ENCODE assay signal across 8 mouse cellular contexts in the genomic region with DNA sequence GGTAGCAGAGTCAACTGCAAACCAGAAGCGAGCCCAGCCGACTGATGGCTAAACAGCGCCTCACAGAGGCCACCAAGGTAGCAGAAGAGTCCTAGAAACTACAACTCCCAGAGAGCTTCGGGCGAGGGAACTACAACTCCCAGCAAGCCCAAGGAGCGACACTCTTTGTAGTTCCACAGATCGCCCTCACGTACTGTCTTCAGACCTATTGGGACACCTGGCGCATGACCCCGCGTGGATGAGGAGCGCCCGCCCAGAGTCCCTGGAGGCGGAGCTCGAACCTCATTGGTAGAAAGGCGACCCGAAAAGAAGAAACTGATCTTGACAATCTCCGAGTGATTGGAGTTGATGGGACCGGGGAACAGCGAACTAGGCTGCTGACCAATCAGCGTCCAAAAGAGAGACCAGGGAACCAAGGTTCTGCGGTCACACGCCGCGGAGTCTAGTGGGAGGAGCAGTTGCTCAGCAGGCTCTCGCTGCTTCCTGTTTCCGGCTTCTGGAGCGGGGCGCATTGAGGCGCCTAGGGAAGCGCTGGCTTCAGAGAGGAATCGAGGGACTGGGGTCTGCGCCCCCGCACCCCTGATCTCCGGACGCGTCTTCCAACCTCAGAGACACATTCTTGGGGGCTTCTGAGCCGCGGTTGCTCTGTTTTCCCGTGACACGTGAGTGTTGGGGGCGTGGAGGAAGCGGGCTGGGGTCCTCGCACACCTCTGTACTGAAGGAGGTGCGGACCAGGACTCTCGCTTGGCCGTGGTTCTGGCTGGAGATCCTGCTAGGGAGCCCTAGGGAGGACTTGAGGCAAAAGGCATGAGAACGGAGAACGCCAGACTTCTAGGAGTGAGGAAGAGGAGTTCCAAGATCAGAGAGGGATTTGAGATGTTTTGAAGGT. TPM values are rescaled to one million over a fixed set of nuclear protein-coding genes. Genes with fewer than 3 reads are reported as not detected.
DNase-seq lines count a peak whose midpoint lies in the region; ATAC-seq and TF ChIP-seq lines count a peak whose summit lies in the region.

A gene (plus strand): TSS at position 216 of the 889 bp plus-strand sequence.

- H3K9ac ChIP-seq in ES-Bruce4 (ENCODE audit: low read depth, poor library complexity, severe bottlenecking), result peak within 1 kb of the TSS; percentile 68
- H3K9ac ChIP-seq in forebrain, embryonic 13.5 days, result peak within 1 kb of the TSS; percentile 88
- H3K9ac ChIP-seq in liver, postnatal 0 days (replicated peaks), result peak within 1 kb of the TSS; percentile 91
- peak within 1 kb of the TSS; percentile 77 for H3K9ac ChIP-seq in neural tube, embryonic 14.5 days (replicated peaks; ENCODE audit: low read depth, low read length)

- TF ChIP-seq POLR2A in ES-Bruce4 (IDR thresholded peaks at IDR 0.05; ENCODE audit: insufficient read depth, low read length), result no peak

- H3K36me3 ChIP-seq in ES-Bruce4 (ENCODE audit: control insufficient read depth, insufficient read depth, low read length, poor library complexity, severe bottlenecking), result peaks cover 25% of the 10 kb centered on the region
- H3K36me3 ChIP-seq in forebrain, embryonic 13.5 days (ENCODE audit: poor library complexity, severe bottlenecking), result peaks cover 12% of the 10 kb centered on the region
- H3K36me3 ChIP-seq in liver, postnatal 0 days (replicated peaks; ENCODE audit: insufficient read depth, low read length), result peaks cover 9% of the 10 kb centered on the region
- H3K36me3 ChIP-seq in neural tube, embryonic 14.5 days (ENCODE audit: control insufficient read depth, insufficient read depth, low read length), result peaks cover 9% of the 10 kb centered on the region; the same call in 1 of the 2 replicates

- peak; percentile 98 for ATAC-seq in cerebellum, adult (ENCODE audit: insufficient number of reproducible peaks, low FRiP score, low TSS enrichment)
- peak; percentile 99 for ATAC-seq in forebrain, embryonic 13.5 days
- peak; percentile 98 for ATAC-seq in liver, postnatal 0 days
- ATAC-seq in neural tube, embryonic 14.5 days (ENCODE audit: low read depth), result peak; percentile 99

- TF ChIP-seq EP300 in ES-Bruce4 (IDR thresholded peaks at IDR 0.05; ENCODE audit: insufficient read depth, low read depth, low read length), result 0 out of 2 replicates have a peak, but pooled peaks have one; percentile 19
- peak; percentile 45 for TF ChIP-seq EP300 in liver, postnatal 0 days (IDR thresholded peaks at IDR 0.05; ENCODE audit: low read depth)

- H3K27me3 ChIP-seq in ES-Bruce4 (ENCODE audit: control insufficient read depth, insufficient read depth, low read length, poor library complexity, severe bottlenecking), result no peaks in the 10 kb centered on the region
- H3K27me3 ChIP-seq in forebrain, embryonic 13.5 days, result no peaks in the 10 kb centered on the region
- H3K27me3 ChIP-seq in liver, postnatal 0 days (ENCODE audit: insufficient read depth, low read length), result no peaks in the 10 kb centered on the region
- H3K27me3 ChIP-seq in neural tube, embryonic 14.5 days (ENCODE audit: control insufficient read depth, insufficient read depth, low read length), result no peaks in the 10 kb centered on the region

- TF ChIP-seq CTCF in ES-Bruce4 (IDR thresholded peaks at IDR 0.05; ENCODE audit: low read depth, low read length), result peak; percentile 89
- TF ChIP-seq CTCF in liver, postnatal 0 days (IDR thresholded peaks at IDR 0.05; ENCODE audit: low read depth), result peak; percentile 91

- peaks cover 1% of the 10 kb centered on the region for H3K4me1 ChIP-seq in ES-Bruce4 (ENCODE audit: control insufficient read depth, insufficient read depth, low read length)
- peaks cover 21% of the 10 kb centered on the region for H3K4me1 ChIP-seq in forebrain, embryonic 13.5 days
- H3K4me1 ChIP-seq in liver, postnatal 0 days (ENCODE audit: insufficient read depth), result peaks cover 16% of the 10 kb centered on the region
- H3K4me1 ChIP-seq in neural tube, embryonic 14.5 days (ENCODE audit: control insufficient read depth, insufficient read depth, low read length), result peaks cover 16% of the 10 kb centered on the region

- peak within 1 kb of the TSS; percentile 94 for H3K4me3 ChIP-seq in ES-Bruce4 (ENCODE audit: low read depth, low read length)
- peak within 1 kb of the TSS; percentile 81 for H3K4me3 ChIP-seq in forebrain, embryonic 13.5 days
- H3K4me3 ChIP-seq in liver, postnatal 0 days (ENCODE audit: low read depth, low read length), result peak within 1 kb of the TSS; percentile 75
- H3K4me3 ChIP-seq in neural tube, embryonic 14.5 days (ENCODE audit: low read depth, low read length), result peak within 1 kb of the TSS; percentile 82

- peak within 1 kb of the TSS; percentile 21 for H3K27ac ChIP-seq in ES-Bruce4 (ENCODE audit: insufficient read depth, low read length)
- H3K27ac ChIP-seq in forebrain, embryonic 13.5 days, result peak within 1 kb of the TSS; percentile 69
- H3K27ac ChIP-seq in liver, postnatal 0 days (ENCODE audit: low read depth), result peak within 1 kb of the TSS; percentile 88
- H3K27ac ChIP-seq in neural tube, embryonic 14.5 days (ENCODE audit: low read depth, low read length), result peak within 1 kb of the TSS; percentile 44

- WGBS in forebrain, embryonic 13.5 days, result under 1% methylated on average over 49 of the region's 49 CpGs
- under 1% methylated on average over 49 of the region's 49 CpGs for WGBS in large intestine, adult 2 months
- WGBS in liver, postnatal 0 days (ENCODE audit: insufficient replicate concordance), result under 1% methylated on average over 49 of the region's 49 CpGs
- WGBS in neural tube, embryonic 14.5 days, result under 1% methylated on average over 49 of the region's 49 CpGs

- intact Hi-C loops in heart, postnatal 10 days (cut with DNase I), result loop anchor here (2.0 to 10.0 kb wide), 4 partner anchors 30 to 1044 kb away; no protein-coding TSS in a partner anchor

- peak within 1 kb of the TSS; percentile 80 for H3K4me2 ChIP-seq in forebrain, embryonic 13.5 days
- H3K4me2 ChIP-seq in liver, postnatal 0 days (ENCODE audit: low read depth, low read length), result peak within 1 kb of the TSS; percentile 79
- H3K4me2 ChIP-seq in neural tube, embryonic 14.5 days (ENCODE audit: low read depth, low read length), result peak within 1 kb of the TSS; percentile 82

- DNase-seq in heart, postnatal 10 days, result peak; percentile 96
- DNase-seq in large intestine, adult 2 months (ENCODE audit: low read depth, low spot score), result peak; percentile 94
- DNase-seq in liver, postnatal 0 days, result peak; percentile 93
- DNase-seq in testis, postnatal 10 days (ENCODE audit: low spot score), result peak; percentile 87

- no peaks in the 10 kb centered on the region for H3K9me3 ChIP-seq in ES-Bruce4 (replicated peaks; ENCODE audit: control insufficient read depth, insufficient read depth, low read length, poor library complexity, severe bottlenecking)
- H3K9me3 ChIP-seq in forebrain, embryonic 13.5 days (replicated peaks), result no peaks in the 10 kb centered on the region
- no peaks in the 10 kb centered on the region for H3K9me3 ChIP-seq in liver, postnatal 0 days (ENCODE audit: low read length)
- no peaks in the 10 kb centered on the region for H3K9me3 ChIP-seq in neural tube, embryonic 14.5 days (ENCODE audit: control insufficient read depth, low read length)

RNA-seq across cellular contexts. Expression of the gene that starts here (rescaled TPM):
- 98.5 and 104 TPM in 2 replicates for polyA plus RNA-seq in ES-Bruce4 (2011; ENCODE audit: insufficient read depth, insufficient read length, low read depth, missing spikeins)
- polyA plus RNA-seq in forebrain, embryonic 13.5 days (2015; fragmentation: Nextera tagmentation; extraction: Ambion mirVana), result 58.9 and 64.8 TPM in 2 replicates
- total RNA-seq in heart, postnatal 10 days (2021), result 10 to 100 TPM; 51.8 to 52.1 TPM
- polyA plus RNA-seq in large intestine, adult 2 months (2012; rRNA removed), result 62.8 and 67.8 TPM in 2 replicates
- polyA plus RNA-seq in liver, postnatal 0 days (2015; fragmentation: Nextera tagmentation; extraction: Ambion mirVana), result 73.6 and 80.3 TPM in 2 replicates
- polyA plus RNA-seq in neural tube, embryonic 14.5 days (2014; fragmentation: Nextera tagmentation; extraction: Ambion mirVana), result 46.1 and 62.0 TPM in 2 replicates

Comparison
In these comparisons a context has a peak if more than half of its experiments do, and no peak if none do; other contexts are left out.
1. Peak in every context shown above with its lines: DNase-seq, ATAC-seq, H3K4me3 ChIP-seq and H3K27ac ChIP-seq.
2. H3K27ac ChIP-seq: peak in every context shown above with its lines; median percentile 88 in liver, postnatal 0 days; 69 in forebrain, embryonic 13.5 days; 44 in neural tube, embryonic 14.5 days; 21 in ES-Bruce4.